Mouse (Mus musculus): Measurements from ENCODE around the gene Memo1.
A peak's percentile ranks its signal among the peaks of the same experiment; 100 is the strongest.

Gene Memo1

GRCm38 (mm10) chr17:74293687-74294425, 1.5 kb downstream of the Memo1 start:
- no peak for DNase-seq

DNA sequence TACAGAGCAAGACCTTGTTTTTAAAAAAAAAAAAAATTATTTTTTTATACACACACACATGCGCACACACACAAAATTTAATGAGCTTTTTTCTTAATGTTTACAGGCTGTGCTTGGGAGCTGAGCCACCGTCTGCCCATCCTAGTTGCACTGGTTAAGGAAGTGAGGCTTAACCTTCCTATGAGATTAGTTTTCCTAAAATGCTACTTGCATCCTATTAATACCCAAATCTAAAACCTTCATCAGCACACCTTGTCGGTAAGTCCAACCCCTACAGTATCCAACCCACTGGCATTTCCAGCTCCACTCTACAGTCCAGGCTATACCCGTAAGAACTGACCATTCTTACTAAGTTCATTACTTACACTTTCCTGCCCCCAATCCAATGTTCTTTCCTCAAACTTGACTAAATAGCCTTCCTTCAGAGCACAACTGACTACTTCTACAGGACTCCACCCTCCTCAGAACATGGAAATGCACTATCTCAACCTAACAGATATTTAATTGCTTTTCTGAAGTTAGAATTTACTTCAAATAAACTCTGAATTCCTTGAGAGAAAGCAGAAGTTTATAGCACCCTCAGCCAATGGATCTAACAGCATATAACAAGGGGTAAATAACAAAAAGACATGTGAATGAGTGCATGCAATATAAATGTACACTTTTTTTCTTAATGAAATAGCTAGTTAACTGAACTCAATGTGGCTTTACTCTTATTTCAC, 3.5 kb downstream of the Memo1 start:
- DNase-seq: no peak

DNA sequence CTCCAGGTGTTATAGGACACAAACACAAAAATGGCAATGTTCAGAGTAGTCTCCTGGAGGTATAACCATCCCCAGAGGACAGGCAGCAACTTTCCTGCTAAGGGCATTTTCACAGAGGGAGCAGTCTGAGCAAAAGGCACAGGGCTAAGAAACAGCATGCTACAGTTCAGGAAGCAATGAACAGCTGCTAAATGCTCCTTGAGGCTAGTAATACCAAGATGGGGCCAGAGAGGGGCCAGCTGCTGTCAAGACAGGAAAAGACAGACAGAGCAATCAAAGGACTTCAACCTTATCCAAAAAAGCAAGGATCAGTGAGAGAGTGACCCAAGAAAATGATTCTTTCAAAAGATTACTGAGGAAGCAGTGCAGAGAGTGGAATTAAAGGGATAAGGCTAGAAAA, 4.5 kb downstream of the Memo1 start:
- peak; percentile 22 for DNase-seq

DNA sequence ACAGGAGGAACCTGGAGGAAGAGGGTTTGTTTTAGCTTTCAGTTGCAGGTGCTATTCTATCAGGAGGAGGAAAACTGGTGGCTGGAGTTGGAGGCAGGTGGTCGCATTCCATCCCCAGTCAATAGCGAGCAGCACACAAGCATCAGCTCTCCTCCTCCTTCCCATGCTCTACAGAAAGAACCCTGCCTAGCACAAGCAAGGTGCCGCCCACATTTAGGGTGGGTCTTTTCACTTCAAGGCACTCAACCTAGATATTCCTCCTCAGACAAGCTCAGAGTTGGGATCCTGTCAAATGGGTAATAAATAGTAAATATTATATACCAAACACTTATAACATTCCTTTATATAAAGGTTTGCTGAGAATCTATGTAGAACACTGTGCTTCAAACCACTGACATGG, 5.1 kb downstream of the Memo1 start:
- DNase-seq: no peak

- no peak for DNase-seq
Measured at GRCm38 (mm10) chr17:74288626-74289025, 6.7 kb downstream of the Memo1 start.

- no peak for DNase-seq
Measured at GRCm38 (mm10) chr17:74286140-74286730, 9.1 kb downstream of the Memo1 start.

GRCm38 (mm10) chr17:74285730-74286129, 9.6 kb downstream of the Memo1 start:
- DNase-seq: no peak

- peak; percentile 14 for DNase-seq
Measured at GRCm38 (mm10) chr17:74284397-74285115, 10.8 kb downstream of the Memo1 start.

- DNase-seq: no peak
Measured at GRCm38 (mm10) chr17:74282024-74282423, 13.3 kb downstream of the Memo1 start.

DNA sequence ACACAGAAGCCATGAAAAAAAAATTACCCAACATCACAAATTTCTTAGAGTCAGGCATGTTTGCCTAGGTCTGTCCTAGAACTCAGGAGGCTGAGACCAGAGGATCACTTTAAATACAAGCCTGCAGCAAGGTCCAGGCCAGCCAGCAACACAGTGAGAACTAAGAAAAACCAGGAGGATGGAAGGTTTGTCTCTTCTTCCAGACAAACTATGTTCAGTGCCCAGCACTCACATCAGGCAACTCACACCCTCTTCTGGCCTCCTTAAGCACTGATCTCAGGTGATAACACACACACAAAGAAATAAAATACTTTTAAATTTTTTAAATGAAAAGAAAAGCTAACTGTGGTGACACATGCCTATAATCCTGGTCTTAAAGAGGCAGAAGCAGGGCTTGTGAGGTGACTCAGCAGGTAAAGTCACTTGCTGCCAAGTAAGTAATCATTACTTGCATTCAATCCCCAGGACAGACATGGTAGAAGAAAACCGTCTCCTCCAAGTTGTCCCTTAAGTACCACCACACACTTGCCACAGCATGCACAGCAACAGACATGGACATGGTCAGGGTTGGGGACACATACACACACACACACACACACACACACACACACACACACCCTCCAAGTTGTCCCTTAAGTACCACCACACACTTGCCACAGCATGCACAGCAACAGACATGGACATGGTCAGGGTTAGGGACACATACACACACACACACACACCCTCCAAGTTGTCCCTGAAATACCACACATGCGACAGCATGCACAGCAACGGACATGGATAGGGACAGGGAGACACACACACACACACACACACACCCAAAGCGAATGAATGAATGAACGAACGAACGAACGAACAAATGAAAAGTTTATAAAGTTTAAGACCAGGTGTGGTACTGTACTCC, 16.1 kb downstream of the Memo1 start:
- DNase-seq: no peak

- no peak for DNase-seq
Measured at GRCm38 (mm10) chr17:74274471-74274870, 20.9 kb downstream of the Memo1 start.

DNA sequence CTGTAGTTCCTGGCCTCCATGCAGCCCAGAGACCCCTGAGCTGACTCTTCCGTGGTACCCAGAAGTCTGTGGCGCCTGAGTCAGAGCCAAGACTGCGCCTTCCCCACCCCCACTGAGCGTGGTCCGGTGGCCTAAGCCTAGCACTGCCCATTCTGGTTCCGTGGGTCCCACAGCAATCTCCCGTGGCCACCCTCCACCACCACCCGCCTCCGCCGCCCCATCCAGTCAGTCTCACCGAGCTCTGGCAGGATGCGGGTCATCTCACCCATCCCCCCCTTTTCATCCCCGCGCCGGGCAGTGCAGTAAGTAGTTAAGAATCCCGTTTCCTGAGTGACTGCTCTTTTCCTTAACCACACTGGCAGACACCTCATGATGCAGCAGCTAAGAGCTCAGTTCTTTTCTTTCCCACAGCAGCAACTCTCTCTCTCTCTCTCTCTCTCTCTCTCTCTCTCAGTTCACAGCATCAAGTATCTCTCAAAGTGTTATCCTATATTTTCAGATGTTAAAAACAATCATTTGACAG, 22.6 kb downstream of the Memo1 start:
- peak; percentile 19 for DNase-seq

- no peak for DNase-seq
Measured at GRCm38 (mm10) chr17:74271541-74272268, 23.6 kb downstream of the Memo1 start.

- DNase-seq: no peak
Measured at GRCm38 (mm10) chr17:74270205-74270604, 25.1 kb downstream of the Memo1 start.

DNA sequence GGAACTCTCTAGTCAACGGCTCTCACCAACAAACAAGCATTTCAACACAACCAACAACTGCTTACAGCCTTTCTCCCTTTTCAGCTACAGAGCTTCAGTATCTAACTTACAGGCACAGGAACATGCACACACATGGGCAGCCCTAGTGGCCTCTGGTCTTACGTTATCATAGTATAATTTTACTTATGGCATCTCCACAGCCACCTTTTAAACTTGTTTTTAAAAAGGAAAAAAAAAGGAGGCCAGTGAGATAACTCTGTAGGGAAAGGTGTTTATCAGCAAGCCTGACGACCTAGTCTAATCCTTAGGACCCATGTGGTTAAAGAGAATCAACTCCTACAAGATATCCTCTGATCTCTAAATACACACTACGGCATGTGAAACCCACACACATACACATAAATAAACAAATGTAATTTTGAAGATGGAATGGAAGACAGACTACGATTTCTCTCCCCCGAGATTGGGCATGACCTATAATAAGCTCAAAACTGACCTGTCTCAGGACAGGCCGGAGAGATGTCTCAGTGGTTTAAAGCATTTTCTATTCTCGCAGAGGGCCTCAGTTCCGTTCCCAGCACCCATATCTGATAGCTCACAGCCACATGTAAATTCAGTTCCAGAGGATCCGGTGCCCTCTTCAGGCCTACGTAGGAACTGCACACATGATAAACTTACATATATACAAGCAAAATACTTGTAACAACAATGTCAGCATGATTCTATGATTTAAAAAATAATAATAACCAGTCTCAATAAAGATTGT, 27.7 kb downstream of the Memo1 start:
- no peak for DNase-seq

DNA sequence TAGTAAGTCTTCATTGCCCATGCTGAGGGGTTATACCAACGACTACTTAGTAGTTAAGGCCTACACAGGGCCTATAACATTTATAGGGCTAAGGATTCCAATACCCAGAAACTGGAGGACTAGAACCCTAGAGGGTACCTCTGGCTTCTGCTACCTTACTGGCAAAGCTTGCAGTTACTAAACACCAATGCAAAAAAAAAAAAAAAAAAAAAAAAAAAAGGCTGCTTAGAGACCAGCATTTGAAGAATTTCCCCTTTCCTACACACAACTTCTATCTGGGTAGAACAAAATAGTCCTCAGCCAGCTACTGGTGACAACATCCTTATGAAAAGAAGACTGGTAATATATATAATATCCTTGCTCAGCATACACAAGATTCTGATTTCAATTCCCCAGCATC, 29.7 kb downstream of the Memo1 start:
- DNase-seq: no peak

- peak; percentile 48 for DNase-seq
Measured at GRCm38 (mm10) chr17:74265156-74265505, 30.2 kb downstream of the Memo1 start.

DNA sequence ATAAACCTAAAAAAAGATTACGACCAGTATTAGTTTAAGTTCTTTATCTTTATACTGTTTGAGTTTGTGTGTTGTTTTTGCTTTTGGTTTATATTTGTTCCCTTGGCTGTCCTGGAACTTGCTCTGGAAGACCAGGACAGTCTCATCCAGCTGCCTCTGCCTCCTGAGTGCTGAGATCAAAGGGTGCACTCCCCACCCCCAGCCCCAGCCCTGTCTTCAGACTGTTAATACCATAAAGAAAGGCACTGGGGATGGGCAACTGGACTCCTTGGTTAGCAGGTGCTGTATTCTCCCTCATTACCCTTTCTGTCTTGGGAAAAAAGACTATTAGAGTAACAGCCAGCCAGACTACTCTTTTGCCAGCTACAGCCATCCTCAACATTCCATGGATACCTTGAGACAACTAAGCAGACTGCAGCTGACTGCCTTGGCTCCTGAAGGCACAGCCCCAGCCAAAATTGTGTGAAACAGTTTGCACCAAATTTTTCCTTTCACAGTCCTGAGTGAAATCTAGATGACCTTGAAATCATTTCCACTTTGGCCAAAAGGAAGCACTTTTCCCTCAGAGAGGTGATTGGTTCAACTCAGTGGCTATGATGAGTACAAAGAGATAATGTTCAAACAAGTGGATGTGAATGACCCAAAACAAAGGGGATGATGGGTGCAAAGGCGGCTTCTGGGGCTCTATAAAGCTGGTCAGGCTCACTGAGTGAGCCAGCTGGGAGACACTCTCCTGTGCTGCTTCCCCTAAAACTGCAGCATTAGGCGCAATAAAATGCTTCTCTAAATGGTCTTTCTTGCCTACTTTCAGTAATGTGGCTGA, 30.8 kb downstream of the Memo1 start:
- DNase-seq: peak; percentile 24

DNA sequence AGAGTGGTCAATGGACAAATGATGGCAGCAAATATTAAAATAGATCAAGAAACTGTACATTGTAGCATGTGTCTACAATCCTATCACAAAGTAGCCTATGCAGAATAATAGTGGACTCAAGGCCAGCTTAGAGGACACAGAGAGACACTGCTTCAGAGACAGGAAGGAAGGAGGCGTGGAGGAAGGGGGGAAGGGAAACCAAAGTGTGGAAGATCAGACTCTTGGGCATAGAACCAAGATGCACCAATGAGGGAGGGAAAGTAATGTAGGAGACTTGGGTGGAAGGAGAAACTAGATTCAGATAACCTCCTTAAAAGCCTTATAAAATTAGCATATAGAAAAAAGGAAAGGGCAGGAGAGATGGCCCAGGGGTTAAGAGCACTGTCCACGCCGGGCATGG, 32.9 kb downstream of the Memo1 start:
- DNase-seq: no peak

- DNase-seq: peak; percentile 11
Measured at GRCm38 (mm10) chr17:74245284-74245683, 50.0 kb downstream of the Memo1 start.
